Mouse (Mus musculus) adrenal gland, adult 2 months (tissue): ENCODE results near the gene Mocs3. TPM values are rescaled to one million over a fixed set of nuclear protein-coding genes. Genes with fewer than 3 reads are reported as not detected.

ENCODE experiments used
- DNase-seq: peaks from one replicate; pipeline ENCODE4 v3.0.0; 2021
- polyA plus RNA-seq: library from polyadenylated mRNA; depleted of rRNA; stranded (reverse); fragments of >200 nt; gene quantifications from 2 replicates; pipeline ENCODE4 v1.2.3, GENCODE M21; 2012
- total RNA-seq, 2 experiments: library from RNA; stranded (reverse); gene quantifications; 2 replicates each; pipeline ENCODE4 v1.2.3; 2021

The Mocs3 gene
- total and polyA plus RNA-seq, 3 experiments: 11.6 to 70.8 (median 16.6) TPM

- DNase-seq: no peak
Measured at GRCm38 (mm10) chr2:168242841-168243240, 12.4 kb downstream of the Mocs3 start.

GRCm38 (mm10) chr2:168243278-168243677 lies 12.9 kb downstream of the Mocs3 start:
- no peak for DNase-seq

- no peak for DNase-seq
Measured at GRCm38 (mm10) chr2:168245571-168245970, 15.1 kb downstream of the Mocs3 start.

GRCm38 (mm10) chr2:168248167-168248855 lies 17.9 kb downstream of the Mocs3 start:
- no peak for DNase-seq

GRCm38 (mm10) chr2:168248856-168249245 lies 18.4 kb downstream of the Mocs3 start:
- no peak for DNase-seq

- DNase-seq: peak; percentile 80
Measured at GRCm38 (mm10) chr2:168250270-168250669, 19.8 kb downstream of the Mocs3 start.

GRCm38 (mm10) chr2:168252639-168253292 lies 22.3 kb downstream of the Mocs3 start:
- no peak for DNase-seq

GRCm38 (mm10) chr2:168253822-168254221 lies 23.4 kb downstream of the Mocs3 start:
- no peak for DNase-seq

GRCm38 (mm10) chr2:168256506-168256905 lies 26.1 kb downstream of the Mocs3 start:
- DNase-seq: no peak

GRCm38 (mm10) chr2:168257188-168257587 lies 26.8 kb downstream of the Mocs3 start:
- no peak for DNase-seq

- DNase-seq: peak; percentile 36
Measured at GRCm38 (mm10) chr2:168259046-168259445, 28.6 kb downstream of the Mocs3 start.

GRCm38 (mm10) chr2:168260124-168260523 lies 29.7 kb downstream of the Mocs3 start:
- DNase-seq: no peak

GRCm38 (mm10) chr2:168260900-168261299 lies 30.5 kb downstream of the Mocs3 start:
- no peak for DNase-seq

- DNase-seq: peak; percentile 24
Measured at GRCm38 (mm10) chr2:168268033-168268432, 37.6 kb downstream of the Mocs3 start.

GRCm38 (mm10) chr2:168273387-168273786 lies 43.0 kb downstream of the Mocs3 start:
- no peak for DNase-seq

GRCm38 (mm10) chr2:168274374-168274935 lies 44.0 kb downstream of the Mocs3 start:
- peak; percentile 57 for DNase-seq

GRCm38 (mm10) chr2:168280729-168281581 lies 50.5 kb downstream of the Mocs3 start:
- peak; percentile 73 for DNase-seq

- DNase-seq: no peak
Measured at GRCm38 (mm10) chr2:168281582-168281981, 51.2 kb downstream of the Mocs3 start, which contains the start of gene Kcng1. Kcng1 (minus strand) TSS chr2:168281736.
